Mouse (Mus musculus) kidney, postnatal 4 days (tissue): ENCODE results near the gene Agtpbp1.

ENCODE experiments used
- DNase-seq, 2 experiments: peaks; one replicate each; pipeline ENCODE4 v3.0.0; 2021; ENCODE audit warnings: mixed read lengths in 2 of 2

Agtpbp1 gene

GRCm38 (mm10) chr13:59572549-59572948 lies 12.5 kb downstream of the Agtpbp1 start:
- no peak for DNase-seq

GRCm38 (mm10) chr13:59571107-59571506 lies 13.9 kb downstream of the Agtpbp1 start:
- no peak for DNase-seq

GRCm38 (mm10) chr13:59565945-59566520 lies 19.0 kb downstream of the Agtpbp1 start:
- DNase-seq, result no peak

- no peak for DNase-seq
Measured at GRCm38 (mm10) chr13:59564923-59565322, 20.1 kb downstream of the Agtpbp1 start.

- no peak for DNase-seq
Measured at GRCm38 (mm10) chr13:59564505-59564904, 20.5 kb downstream of the Agtpbp1 start.

GRCm38 (mm10) chr13:59562471-59562870 lies 22.6 kb downstream of the Agtpbp1 start:
- no peak for DNase-seq

GRCm38 (mm10) chr13:59558776-59559175 lies 26.3 kb downstream of the Agtpbp1 start:
- no peak for DNase-seq

GRCm38 (mm10) chr13:59557185-59557985 lies 27.6 kb downstream of the Agtpbp1 start:
- DNase-seq, result peak; percentile 89 to 93

- DNase-seq, result peak; percentile 78 to 84
Measured at GRCm38 (mm10) chr13:59556670-59557069, 28.4 kb downstream of the Agtpbp1 start.

GRCm38 (mm10) chr13:59555613-59556192 lies 29.3 kb downstream of the Agtpbp1 start:
- DNase-seq, result no peak

GRCm38 (mm10) chr13:59554772-59555505 lies 30.1 kb downstream of the Agtpbp1 start:
- DNase-seq, result no peak

- DNase-seq, result no peak
Measured at GRCm38 (mm10) chr13:59552751-59553150, 32.3 kb downstream of the Agtpbp1 start.

GRCm38 (mm10) chr13:59552286-59552685 lies 32.7 kb downstream of the Agtpbp1 start:
- no peak for DNase-seq

GRCm38 (mm10) chr13:59549318-59549798 lies 35.7 kb downstream of the Agtpbp1 start:
- no peak for DNase-seq

GRCm38 (mm10) chr13:59547716-59548115 lies 37.3 kb downstream of the Agtpbp1 start:
- peak; percentile 67 to 74 for DNase-seq

- DNase-seq, result peak in 1 of 2 experiments; percentile 23
Measured at GRCm38 (mm10) chr13:59547091-59547490, 37.9 kb downstream of the Agtpbp1 start.

GRCm38 (mm10) chr13:59542411-59542810 lies 42.6 kb downstream of the Agtpbp1 start:
- DNase-seq, result no peak

- no peak for DNase-seq
Measured at GRCm38 (mm10) chr13:59540030-59540429, 45.0 kb downstream of the Agtpbp1 start.

GRCm38 (mm10) chr13:59538661-59539060 lies 46.4 kb downstream of the Agtpbp1 start:
- DNase-seq, result no peak

GRCm38 (mm10) chr13:59536631-59537030 lies 48.4 kb downstream of the Agtpbp1 start:
- no peak for DNase-seq

GRCm38 (mm10) chr13:59535746-59536145 lies 49.3 kb downstream of the Agtpbp1 start:
- DNase-seq, result no peak

- no peak for DNase-seq
Measured at GRCm38 (mm10) chr13:59534301-59534700, 50.7 kb downstream of the Agtpbp1 start.

GRCm38 (mm10) chr13:59533331-59533730 lies 51.7 kb downstream of the Agtpbp1 start:
- DNase-seq, result no peak
